Mouse (Mus musculus): ENCODE measurements around the gene Cfap44. TPM values are rescaled to one million over a fixed set of nuclear protein-coding genes. Genes with fewer than 3 reads are reported as not detected.
"Not testable (repeated sequence)": the region's sequence is repeated elsewhere in the genome, so short reads cannot be mapped to it uniquely, and the experiment has no call there.

The Cfap44 gene
- polyA plus RNA-seq, 1 experiment = 0.04 TPM

GRCm38 (mm10) chr16:44428456-44428855 is 33.9 kb downstream of the Cfap44 start:
- DNase-seq (ENCODE audit: low spot score) = no peak

- DNase-seq (ENCODE audit: low spot score) = no peak
These were observed 35.4 kb downstream of the Cfap44 start for GRCm38 (mm10) chr16:44430021-44430420.

GRCm38 (mm10) chr16:44434931-44435330 is 40.3 kb downstream of the Cfap44 start:
- no peak for DNase-seq (ENCODE audit: low spot score)

- DNase-seq (ENCODE audit: low spot score) = no peak
These were observed 40.9 kb downstream of the Cfap44 start for GRCm38 (mm10) chr16:44435481-44435880.

GRCm38 (mm10) chr16:44441913-44442312 is 47.3 kb downstream of the Cfap44 start:
- not testable (repeated sequence) for DNase-seq (ENCODE audit: low spot score)

- no peak for DNase-seq (ENCODE audit: low spot score)
These were observed 63.3 kb downstream of the Cfap44 start for GRCm38 (mm10) chr16:44457858-44458257.

GRCm38 (mm10) chr16:44458826-44459225 is 64.2 kb downstream of the Cfap44 start:
- no peak for DNase-seq (ENCODE audit: low spot score)

- no peak for DNase-seq (ENCODE audit: low spot score)
These were observed 66.3 kb downstream of the Cfap44 start for GRCm38 (mm10) chr16:44460922-44461321.

GRCm38 (mm10) chr16:44475281-44475680 is 80.7 kb downstream of the Cfap44 start:
- DNase-seq (ENCODE audit: low spot score) = no peak

GRCm38 (mm10) chr16:44475682-44476375 is 81.2 kb downstream of the Cfap44 start:
- DNase-seq (ENCODE audit: low spot score) = no peak

GRCm38 (mm10) chr16:44478767-44479166 is 84.2 kb downstream of the Cfap44 start:
- no peak for DNase-seq (ENCODE audit: low spot score)

GRCm38 (mm10) chr16:44479852-44480251 is 85.3 kb downstream of the Cfap44 start:
- no peak for DNase-seq (ENCODE audit: low spot score)

GRCm38 (mm10) chr16:44480616-44481015 is 86.0 kb downstream of the Cfap44 start:
- no peak for DNase-seq (ENCODE audit: low spot score)

- DNase-seq (ENCODE audit: low spot score) = no peak
These were observed 87.3 kb downstream of the Cfap44 start for GRCm38 (mm10) chr16:44481599-44482593.

GRCm38 (mm10) chr16:44484079-44484478 is 89.5 kb downstream of the Cfap44 start:
- peak; percentile 69 for DNase-seq (ENCODE audit: low spot score)

- DNase-seq (ENCODE audit: low spot score) = no peak
These were observed 90.2 kb downstream of the Cfap44 start for GRCm38 (mm10) chr16:44484831-44485230.

- DNase-seq (ENCODE audit: low spot score) = no peak
These were observed 91.1 kb downstream of the Cfap44 start for GRCm38 (mm10) chr16:44485691-44486090.

GRCm38 (mm10) chr16:44486612-44487011 is 92.0 kb downstream of the Cfap44 start:
- DNase-seq (ENCODE audit: low spot score) = no peak

- no peak for DNase-seq (ENCODE audit: low spot score)
These were observed 92.6 kb downstream of the Cfap44 start for GRCm38 (mm10) chr16:44487194-44487593.

- no peak for DNase-seq (ENCODE audit: low spot score)
These were observed 96.5 kb downstream of the Cfap44 start for GRCm38 (mm10) chr16:44491051-44491450.

- no peak for DNase-seq (ENCODE audit: low spot score)
These were observed 97.6 kb downstream of the Cfap44 start for GRCm38 (mm10) chr16:44492151-44492550.

GRCm38 (mm10) chr16:44492706-44493105 is 98.1 kb downstream of the Cfap44 start:
- DNase-seq (ENCODE audit: low spot score) = no peak

- no peak for DNase-seq (ENCODE audit: low spot score)
These were observed 99.3 kb downstream of the Cfap44 start for GRCm38 (mm10) chr16:44493868-44494267.
